Mouse (Mus musculus) cerebral cortex, adult 2 months (tissue): ENCODE data around the gene Smad3.

Experiments used
- WGBS: fragments of 180-500 bp; shearing (Covaris S2); methylation state at CpG from one replicate; pipeline ENCODE4 v1.1.7; 2018; 5-methylcytosine and 5-hydroxymethylcytosine counted together

The Smad3 gene

GRCm38 (mm10) chr9:63720715-63721114, 37.1 kb downstream of the Smad3 start:
- 59% methylated on average over 6 of the region's 6 CpGs for WGBS

- WGBS = 57% methylated on average over 16 of the region's 16 CpGs
These were observed 37.9 kb downstream of the Smad3 start for GRCm38 (mm10) chr9:63719770-63720440.

- 74% methylated on average over 9 of the region's 9 CpGs for WGBS
These were observed 38.9 kb downstream of the Smad3 start for GRCm38 (mm10) chr9:63718735-63719358.

GRCm38 (mm10) chr9:63718170-63718569, 39.6 kb downstream of the Smad3 start:
- WGBS = 85% methylated on average over 4 of the region's 4 CpGs

GRCm38 (mm10) chr9:63717474-63718005, 40.3 kb downstream of the Smad3 start:
- 53% methylated on average over 3 of the region's 3 CpGs for WGBS

- WGBS = 63% methylated on average over 18 of the region's 18 CpGs
These were observed 41.4 kb downstream of the Smad3 start for GRCm38 (mm10) chr9:63716150-63717138.

- 81% methylated on average over 6 of the region's 6 CpGs for WGBS
These were observed 43.2 kb downstream of the Smad3 start for GRCm38 (mm10) chr9:63714572-63714971.

GRCm38 (mm10) chr9:63712838-63713237, 45.0 kb downstream of the Smad3 start:
- 60% methylated on average over 6 of the region's 6 CpGs for WGBS

GRCm38 (mm10) chr9:63711580-63712230, 46.1 kb downstream of the Smad3 start:
- 72% methylated on average over 13 of the region's 13 CpGs for WGBS

- WGBS = 74% methylated on average over 5 of the region's 5 CpGs
These were observed 47.9 kb downstream of the Smad3 start for GRCm38 (mm10) chr9:63709857-63710256.

GRCm38 (mm10) chr9:63707816-63708588, 49.8 kb downstream of the Smad3 start:
- 90% methylated on average over 9 of the region's 9 CpGs for WGBS

- WGBS = 28% methylated on average over 9 of the region's 9 CpGs
These were observed 51.6 kb downstream of the Smad3 start for GRCm38 (mm10) chr9:63706152-63706733.

GRCm38 (mm10) chr9:63704979-63705751, 52.6 kb downstream of the Smad3 start:
- 82% methylated on average over 6 of the region's 6 CpGs for WGBS

GRCm38 (mm10) chr9:63704131-63704530, 53.7 kb downstream of the Smad3 start:
- 72% methylated on average over 5 of the region's 5 CpGs for WGBS

- 84% methylated on average over 7 of the region's 7 CpGs for WGBS
These were observed 54.5 kb downstream of the Smad3 start for GRCm38 (mm10) chr9:63703236-63703785.

- 65% methylated on average over 16 of the region's 16 CpGs for WGBS
These were observed 55.2 kb downstream of the Smad3 start for GRCm38 (mm10) chr9:63702502-63703013.

- WGBS = 88% methylated on average over 4 of the region's 4 CpGs
These were observed 55.9 kb downstream of the Smad3 start for GRCm38 (mm10) chr9:63701957-63702309.

GRCm38 (mm10) chr9:63701258-63701956, 56.4 kb downstream of the Smad3 start:
- 80% methylated on average over 10 of the region's 10 CpGs for WGBS
